Mouse (Mus musculus): ENCODE data around the gene Ranbp1.

GRCm38 (mm10) chr16:18194208-18194985 is 54.1 kb downstream of the Ranbp1 start:
- TF ChIP-seq POLR2A (IDR thresholded peaks at IDR 0.05; ENCODE audit: control insufficient read depth, low read depth, low read length) (no peak), CTCF (IDR thresholded peaks at IDR 0.05; ENCODE audit: control insufficient read depth, insufficient read depth, insufficient replicate concordance, low read depth, low read length) (no peak)

Measured in testis, adult 2 months (tissue).